Mouse (Mus musculus) embryonic fibroblast, embryonic 13.5 days (primary cell): Measurements from ENCODE around the gene Rnaseh2b. TPM values are rescaled to one million over a fixed set of nuclear protein-coding genes. Genes with fewer than 3 reads are reported as not detected.

Experiments used
- H3K27ac ChIP-seq: 2 replicates; pipeline ENCODE4 v1.5.1; 2012; ENCODE audit warnings: low read length, control low read depth, inconsistent platforms; ENCODE audit not compliant: insufficient read depth
- H3K4me1 ChIP-seq: 2 replicates; pipeline ENCODE4 v1.6.1; 2011; ENCODE audit warnings: low read length; ENCODE audit not compliant: control insufficient read depth, insufficient read depth
- H3K4me3 ChIP-seq: 2 replicates; pipeline ENCODE4 v1.5.1; 2011; ENCODE audit warnings: mild to moderate bottlenecking, control low read depth, low read length; ENCODE audit not compliant: insufficient read depth
- CTCF ChIP-seq: IDR thresholded peaks from 2 replicates; pipeline ENCODE4 v1.5.1; 2011; ENCODE audit warnings: mild to moderate bottlenecking, control low read depth, low read length, moderate library complexity, borderline replicate concordance; ENCODE audit not compliant: insufficient read depth
- POLR2A ChIP-seq: IDR thresholded peaks from 2 replicates; pipeline ENCODE4 v1.6.1; 2011; ENCODE audit warnings: low read depth, mild to moderate bottlenecking, control low read depth, low read length, moderate library complexity
- polyA plus RNA-seq: library from polyadenylated mRNA; stranded (reverse); fragments of >200 nt; gene quantifications from 2 replicates; pipeline ENCODE4 v1.2.4, GENCODE M21; 2011; ENCODE audit warnings: low read depth; ENCODE audit not compliant: missing spikeins, insufficient read length

Gene Rnaseh2b
- polyA plus RNA-seq, 1 experiment = 35.2 TPM

DNA sequence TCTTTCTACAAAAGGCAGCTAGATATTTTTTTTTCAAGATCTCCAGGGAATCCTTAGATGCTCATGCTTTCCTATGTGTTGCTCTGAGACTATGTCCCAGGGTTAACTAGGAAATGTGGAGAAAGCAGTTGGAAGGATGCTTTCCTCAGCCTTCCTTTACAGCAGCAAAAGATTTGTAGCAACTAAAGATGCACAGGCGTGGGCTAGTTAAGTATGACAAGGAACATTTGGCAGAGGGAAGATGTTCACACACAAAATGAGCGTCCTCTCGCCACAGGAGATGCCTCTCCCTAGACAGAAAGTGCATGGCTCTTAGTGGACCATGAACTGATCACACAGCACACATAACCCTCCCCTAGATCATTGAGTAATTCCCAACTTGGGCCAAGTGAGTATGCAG is 125.1 kb downstream of the Rnaseh2b start:
- no peak overlapping the region for H3K27ac ChIP-seq
- no peaks in the 10 kb centered on the region for H3K4me1 ChIP-seq
- H3K4me3 ChIP-seq = no peak overlapping the region
- no peak for TF ChIP-seq POLR2A
- TF ChIP-seq CTCF = no peak

DNA sequence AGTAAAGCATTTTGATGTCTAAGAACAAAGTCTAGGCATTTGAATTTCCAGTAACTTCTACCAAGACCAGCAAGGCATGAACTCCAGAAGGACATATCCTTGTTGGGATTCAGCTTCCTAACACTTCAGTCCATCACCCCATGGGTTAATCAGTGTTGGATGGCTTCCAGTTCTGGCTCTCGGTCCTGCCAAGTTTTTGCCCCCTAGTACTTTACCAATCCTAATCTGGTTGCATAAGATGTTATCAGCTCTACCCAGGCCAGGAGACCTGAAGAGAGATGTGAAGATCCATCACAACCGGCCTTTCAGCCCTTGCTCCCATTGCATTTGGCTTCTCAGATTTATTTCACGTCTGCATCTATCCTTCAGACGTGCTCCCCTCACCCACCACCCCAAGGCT is 129.9 kb downstream of the Rnaseh2b start:
- H3K4me3 ChIP-seq = no peak overlapping the region
- no peak for TF ChIP-seq POLR2A
- TF ChIP-seq CTCF = no peak
- H3K4me1 ChIP-seq = no peaks in the 10 kb centered on the region
- H3K27ac ChIP-seq = no peak overlapping the region

Other genes with a start within 250 kb of the Rnaseh2b start
- not detected in 2 replicates for gene Dleu7, start 458 bp downstream of the Rnaseh2b start, polyA plus RNA-seq
- gene Gucy1b2, start 163.7 kb downstream of the Rnaseh2b start, polyA plus RNA-seq = not detected in 2 replicates